Mouse (Mus musculus): ENCODE data around the gene Depdc5. TPM values are rescaled to one million over a fixed set of nuclear protein-coding genes. Genes with fewer than 3 reads are reported as not detected.
"Not testable (repeated sequence)": the region's sequence is repeated elsewhere in the genome, so short reads cannot be mapped to it uniquely, and the experiment has no call there.

Gene Depdc5
- total RNA-seq, 2 experiments from 2014 or later, result 25.8 to 37.3 TPM

DNA sequence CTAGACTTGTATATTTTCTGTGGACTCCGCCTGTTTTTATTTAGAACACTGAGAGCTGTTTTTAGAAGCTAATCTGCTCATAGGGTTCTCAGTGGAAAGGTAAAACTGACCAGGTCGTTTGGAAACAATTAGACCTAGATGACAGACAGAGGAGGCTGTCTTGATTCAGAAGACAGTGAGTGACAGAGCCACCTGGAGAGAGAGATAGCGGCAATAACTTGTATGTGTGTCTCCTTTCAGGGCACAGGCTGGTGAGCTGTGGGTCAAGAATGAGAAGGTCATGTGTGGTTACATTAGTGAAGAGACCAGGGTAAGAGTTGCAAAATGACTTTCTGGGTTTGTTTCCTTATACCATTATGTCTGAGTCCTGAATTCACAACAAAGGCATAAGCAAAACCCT is 23.2 kb downstream of the Depdc5 start:
- ATAC-seq (replicated peaks; ENCODE audit: poor library complexity, severe bottlenecking), result no peak

DNA sequence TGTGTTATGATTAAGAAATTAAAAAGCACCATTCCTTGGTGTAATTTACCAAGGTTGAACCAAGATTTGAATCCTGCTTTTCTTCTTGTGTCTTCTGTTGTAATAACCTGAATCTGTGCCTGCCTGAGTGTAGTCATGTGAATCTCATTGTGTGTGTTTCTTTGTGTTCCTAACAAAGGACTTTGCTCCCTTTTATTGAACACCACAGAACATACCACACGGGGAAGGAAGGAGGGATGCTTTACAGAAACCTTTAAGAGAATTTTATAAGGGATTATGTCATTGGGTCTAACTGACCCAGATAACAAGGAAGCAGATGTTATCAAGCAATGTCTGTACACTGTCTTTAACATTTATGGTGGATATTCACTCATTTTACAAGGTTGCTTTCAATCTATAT is 44.0 kb downstream of the Depdc5 start:
- ATAC-seq (replicated peaks; ENCODE audit: poor library complexity, severe bottlenecking), result no peak

DNA sequence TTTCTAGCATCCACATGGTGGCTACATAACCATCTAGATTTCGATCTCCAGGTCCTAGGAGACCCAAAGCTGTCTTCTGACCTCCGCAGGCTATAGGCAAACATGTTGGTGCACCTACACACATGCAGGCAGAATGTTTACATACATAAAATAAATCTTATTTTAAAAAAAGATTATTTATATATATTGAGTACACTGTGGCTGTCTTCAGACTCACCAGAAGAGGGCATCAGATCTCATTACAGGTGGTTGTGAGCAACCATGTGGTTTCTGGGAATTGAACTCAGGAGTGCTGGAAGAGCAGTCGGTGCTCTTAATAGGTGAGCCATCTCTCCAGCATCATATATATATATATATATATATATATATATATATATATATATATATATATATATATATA is 50.6 kb downstream of the Depdc5 start:
- ATAC-seq (replicated peaks; ENCODE audit: poor library complexity, severe bottlenecking), result no peak

DNA sequence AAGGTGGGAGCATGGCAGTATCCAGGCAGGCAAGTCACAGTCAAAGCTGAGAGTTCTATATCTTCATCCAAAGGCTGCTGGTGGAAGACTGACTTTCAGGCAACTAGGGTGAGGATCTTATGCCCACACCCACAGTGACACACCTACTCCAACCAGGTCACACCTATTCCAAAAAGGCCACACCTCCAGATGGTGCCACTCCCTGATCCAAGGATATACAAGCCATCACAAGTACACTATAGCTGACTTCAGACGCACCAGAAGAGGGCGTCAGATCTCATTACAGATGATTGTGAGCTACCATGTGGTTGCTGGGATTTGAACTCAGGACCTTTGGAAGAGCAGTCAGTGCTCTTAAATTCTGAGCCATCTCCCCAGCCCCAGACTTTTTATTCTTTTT is 55.8 kb downstream of the Depdc5 start:
- ATAC-seq (replicated peaks; ENCODE audit: poor library complexity, severe bottlenecking), result not testable (repeated sequence)

DNA sequence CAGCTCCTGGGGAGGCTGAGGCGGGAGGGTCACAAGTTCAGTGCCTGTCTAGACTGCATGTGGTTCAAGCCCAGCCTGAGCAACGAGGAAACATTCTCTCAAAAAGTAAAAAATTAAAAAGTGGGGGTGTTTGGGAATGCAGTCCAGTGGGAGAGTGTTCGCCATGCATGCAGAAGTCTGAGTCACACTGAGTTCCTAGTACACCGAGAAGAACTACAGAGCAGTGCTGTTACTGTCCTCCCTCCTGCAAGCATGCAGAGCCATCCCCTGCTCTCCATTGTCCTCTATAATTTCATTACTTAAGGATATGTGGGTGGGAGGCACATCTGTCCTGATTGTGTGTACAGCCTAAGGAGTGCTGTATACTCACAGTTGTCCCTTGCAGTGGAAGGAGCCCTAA is 59.4 kb downstream of the Depdc5 start:
- no peak for ATAC-seq (replicated peaks; ENCODE audit: poor library complexity, severe bottlenecking)

DNA sequence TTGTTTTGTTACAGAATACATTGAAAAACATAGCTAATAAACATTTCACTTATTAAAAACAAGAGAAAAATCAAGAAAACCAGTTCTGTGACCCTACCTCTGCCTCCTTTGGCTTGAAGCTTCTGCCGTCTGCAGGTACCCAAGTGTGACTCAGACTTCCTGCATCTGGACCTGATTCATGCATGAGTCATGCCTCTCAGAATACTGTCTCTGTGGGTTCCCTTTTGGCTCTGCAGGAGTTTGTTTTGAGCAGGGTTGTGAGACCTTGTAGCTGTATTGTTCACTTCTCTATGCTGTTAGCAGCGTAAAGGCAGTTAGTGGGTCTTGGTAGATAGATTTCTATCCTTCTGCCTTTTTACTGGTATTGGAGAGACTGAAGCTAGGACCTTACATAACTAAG is 67.3 kb downstream of the Depdc5 start:
- ATAC-seq (replicated peaks; ENCODE audit: poor library complexity, severe bottlenecking), result 0 out of 2 replicates have a peak, but pooled peaks have one; percentile 27

DNA sequence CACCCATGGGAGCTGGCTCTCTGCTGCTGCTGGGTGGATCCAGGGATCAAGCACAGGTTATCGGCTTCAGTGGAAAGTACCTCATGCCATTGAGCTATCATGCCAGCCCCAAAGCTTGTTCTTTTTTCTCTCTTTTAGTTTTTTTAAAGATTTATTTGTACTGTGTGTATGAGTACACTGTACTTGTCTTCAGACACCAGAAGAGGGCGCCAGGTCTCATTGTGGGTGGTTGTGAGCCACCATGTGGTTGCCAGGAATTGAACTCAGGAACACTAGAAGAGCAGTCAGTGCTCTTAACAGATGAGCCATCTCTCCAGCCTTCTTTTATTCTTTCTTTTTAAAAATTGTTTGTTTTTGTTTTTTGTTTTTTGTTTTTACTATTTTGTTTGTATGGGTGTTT is 71.2 kb downstream of the Depdc5 start:
- ATAC-seq (replicated peaks; ENCODE audit: poor library complexity, severe bottlenecking), result no peak; the same call in 1 of the 2 replicates

DNA sequence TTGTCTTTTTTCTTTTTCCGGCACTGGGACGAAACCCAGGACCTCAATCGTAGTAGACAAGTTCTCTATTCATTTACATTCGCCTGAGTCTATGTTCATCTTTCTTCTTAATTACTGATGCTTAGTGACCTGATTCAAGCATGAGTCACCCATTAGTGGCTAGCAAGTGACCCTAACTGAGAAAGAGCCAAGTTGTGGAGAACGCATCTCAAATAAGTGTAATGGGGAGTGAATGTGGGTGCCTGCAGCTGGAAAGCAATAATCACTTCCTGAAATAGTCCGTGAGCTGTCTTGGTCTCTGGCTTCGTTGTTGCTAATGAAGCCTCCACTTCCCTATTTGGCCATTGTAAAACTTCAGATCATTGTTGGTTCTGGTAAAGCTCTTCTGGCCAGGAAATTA is 77.1 kb downstream of the Depdc5 start:
- peak; percentile 83 for ATAC-seq (replicated peaks; ENCODE audit: poor library complexity, severe bottlenecking)

DNA sequence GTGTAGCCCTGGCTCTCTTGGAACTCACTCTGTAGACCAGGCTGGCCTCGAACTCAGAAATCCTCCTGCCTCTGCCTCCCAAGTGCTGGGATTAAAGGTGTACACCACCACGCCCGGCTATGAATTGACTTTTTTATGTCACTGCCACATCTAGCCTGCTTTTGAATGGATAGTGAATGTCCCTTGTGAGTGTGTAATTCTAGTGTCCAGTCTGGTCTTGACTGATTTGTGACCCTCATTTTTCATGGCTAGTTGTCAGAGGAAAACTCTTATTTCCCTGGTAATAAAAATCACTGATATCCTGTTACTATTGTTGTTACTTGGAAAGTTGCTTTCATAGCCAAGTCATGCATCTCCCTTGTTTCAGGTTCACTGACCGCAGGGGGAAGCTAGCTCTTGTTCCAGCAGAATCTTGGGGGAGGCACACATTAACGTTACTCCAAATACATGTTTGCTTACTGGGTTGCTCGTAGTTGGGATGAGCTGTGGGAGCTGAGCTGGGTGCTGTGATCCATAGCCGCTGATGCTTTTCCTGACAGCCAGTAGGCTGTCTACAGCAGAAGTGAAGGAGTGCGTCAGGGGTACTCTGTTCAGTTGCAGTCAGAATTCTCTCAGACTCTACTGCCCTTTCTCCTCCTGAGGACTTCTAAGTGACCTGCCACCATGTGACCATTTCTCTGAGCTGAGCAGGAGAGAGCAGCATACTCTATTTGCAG is 77.9 kb downstream of the Depdc5 start:
- no peak for ATAC-seq (replicated peaks; ENCODE audit: poor library complexity, severe bottlenecking)

DNA sequence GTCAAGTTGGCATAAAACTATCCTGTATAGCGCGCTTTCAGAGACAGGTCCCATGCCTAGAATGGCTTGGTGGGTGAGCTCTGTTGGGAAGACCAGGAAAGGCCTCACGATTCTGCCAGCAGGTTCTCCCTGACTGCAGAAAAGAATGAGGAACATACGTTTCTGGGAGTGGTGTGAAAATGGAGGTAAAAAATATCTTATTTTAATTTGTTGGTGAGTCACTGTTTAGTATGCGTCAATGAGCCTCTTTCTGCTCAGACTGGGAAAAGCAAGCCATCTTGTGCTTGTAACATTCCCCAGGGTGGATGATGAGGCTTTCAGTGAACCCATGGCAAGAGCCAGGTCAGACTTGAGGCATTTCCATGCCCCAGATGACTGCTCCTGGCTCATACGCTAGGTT is 86.6 kb downstream of the Depdc5 start:
- ATAC-seq (replicated peaks; ENCODE audit: poor library complexity, severe bottlenecking), result no peak

DNA sequence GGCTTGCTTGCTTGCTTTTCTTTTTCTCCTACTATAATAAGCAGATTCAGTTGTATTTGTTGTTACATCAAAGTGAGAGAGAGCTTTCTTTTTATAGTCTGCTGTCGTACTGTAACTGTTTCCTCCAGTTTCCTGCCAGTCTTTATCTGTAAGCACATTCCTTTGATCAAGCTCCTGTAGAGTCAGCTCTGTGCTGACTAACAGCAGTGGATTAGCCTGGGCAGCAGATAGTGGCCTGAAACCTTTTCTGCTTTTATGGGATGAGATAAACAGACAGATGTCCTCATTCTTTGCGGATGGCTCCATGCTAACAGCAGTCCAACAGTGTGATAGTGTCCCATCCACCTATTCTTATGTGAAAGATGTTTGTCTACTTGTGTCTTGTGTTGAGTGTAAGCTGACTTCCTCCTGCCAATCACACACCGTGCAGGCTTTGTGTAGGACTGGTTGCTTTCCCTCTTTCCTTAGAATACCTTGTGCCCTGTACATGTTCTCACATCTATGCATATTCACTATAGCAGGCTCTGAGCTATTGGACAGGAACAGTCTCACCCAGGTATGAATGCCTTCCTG is 87.3 kb downstream of the Depdc5 start:
- ATAC-seq (replicated peaks; ENCODE audit: poor library complexity, severe bottlenecking), result no peak

DNA sequence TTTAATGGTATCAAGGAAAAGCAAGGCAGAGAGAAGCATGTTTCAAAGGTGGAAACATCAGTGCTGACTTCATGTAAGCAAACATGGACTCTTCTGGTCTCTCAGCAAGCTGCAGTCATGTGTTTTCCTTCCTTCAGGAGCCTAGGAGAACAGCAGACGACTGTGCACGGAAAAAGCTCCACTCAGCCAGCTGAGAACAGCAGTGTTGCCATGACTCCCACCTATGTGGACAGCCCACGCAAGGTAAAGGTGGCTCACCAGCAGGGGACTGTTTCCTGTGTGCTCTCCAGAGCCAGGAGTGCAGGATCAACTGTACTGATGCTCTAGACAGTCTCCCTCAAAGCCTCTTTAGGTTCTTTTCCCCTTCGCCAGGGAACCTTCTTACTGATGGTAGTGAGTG is 92.2 kb downstream of the Depdc5 start:
- no peak for ATAC-seq (replicated peaks; ENCODE audit: poor library complexity, severe bottlenecking)

DNA sequence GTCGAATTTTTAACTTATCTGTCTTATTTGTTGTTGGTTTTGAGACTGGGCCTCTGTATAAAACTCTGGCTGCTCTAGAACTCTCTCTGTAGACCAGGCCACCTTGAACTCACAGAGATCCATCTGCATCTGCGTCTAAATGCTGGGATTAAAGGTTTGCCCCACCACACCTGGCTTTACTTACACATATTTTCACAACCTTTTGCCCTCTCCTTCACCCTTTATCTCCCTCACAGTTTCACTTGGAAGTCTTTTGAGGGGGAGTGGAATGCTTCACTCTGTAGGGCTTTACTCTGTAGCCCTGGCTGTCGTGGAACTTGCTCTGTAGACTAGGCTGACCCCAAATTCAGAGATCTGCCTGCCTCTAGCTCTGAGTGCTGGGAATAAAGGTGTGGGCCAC is 98.1 kb downstream of the Depdc5 start:
- ATAC-seq (replicated peaks; ENCODE audit: poor library complexity, severe bottlenecking), result no peak

DNA sequence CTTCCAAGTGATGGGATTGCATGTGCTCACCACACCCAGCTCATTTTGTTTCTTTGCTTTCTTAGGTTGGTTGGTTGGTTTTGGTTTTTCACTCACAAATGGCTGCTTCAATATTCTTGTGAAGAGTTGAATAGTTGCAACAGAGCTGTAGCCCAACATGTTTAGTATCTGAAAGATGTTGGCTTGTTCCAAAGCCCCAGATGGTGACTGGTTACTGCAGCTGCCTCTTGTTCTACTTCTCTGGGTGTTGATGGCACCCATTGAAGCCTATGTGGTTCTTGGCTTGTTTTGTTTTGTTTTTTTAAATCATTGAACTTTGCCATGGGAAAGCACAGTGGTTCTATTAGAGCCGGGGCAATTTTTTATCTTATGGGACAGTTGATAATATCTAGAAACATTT is 99.1 kb downstream of the Depdc5 start:
- ATAC-seq (replicated peaks; ENCODE audit: poor library complexity, severe bottlenecking), result no peak

DNA sequence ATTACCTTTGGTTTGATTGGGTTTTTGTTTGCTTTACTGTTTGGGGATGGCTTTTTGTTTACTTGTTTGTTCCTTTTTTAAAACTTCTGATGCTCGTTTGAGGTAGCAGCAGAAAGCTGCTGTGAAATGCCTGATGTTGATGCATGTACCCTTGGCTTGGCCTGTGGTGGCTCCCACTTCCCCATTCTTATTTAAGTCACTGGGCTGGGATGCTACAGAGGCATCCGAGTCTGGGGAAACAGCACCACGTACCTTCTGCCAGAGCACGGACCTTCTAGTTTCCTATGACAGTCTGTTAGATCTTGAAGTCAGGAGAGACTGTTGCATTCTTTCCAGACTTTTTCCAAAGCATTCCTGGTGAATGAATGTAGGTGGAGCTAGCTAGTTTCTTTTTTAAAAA is 113.0 kb downstream of the Depdc5 start:
- ATAC-seq (replicated peaks; ENCODE audit: poor library complexity, severe bottlenecking), result peak; percentile 79

DNA sequence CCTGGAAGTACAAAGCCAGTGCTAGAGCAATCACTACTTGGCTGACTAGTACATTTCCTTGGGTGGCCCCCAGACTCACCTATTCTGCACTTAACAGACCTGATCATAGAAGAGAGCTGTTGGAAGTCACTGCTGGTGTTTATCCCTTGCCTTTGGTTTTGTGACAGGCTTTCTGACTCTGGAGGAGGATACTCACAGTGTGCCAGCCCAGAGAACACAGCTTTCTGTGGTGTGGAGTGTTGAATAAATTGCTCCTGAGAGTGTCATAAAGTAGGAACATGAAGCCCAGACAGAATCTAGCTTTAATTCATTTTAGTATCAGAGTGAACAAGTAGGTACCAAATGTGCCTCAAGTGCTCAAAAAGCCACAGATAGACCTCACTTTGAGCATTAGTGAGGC is 113.7 kb downstream of the Depdc5 start:
- no peak for ATAC-seq (replicated peaks; ENCODE audit: poor library complexity, severe bottlenecking)

DNA sequence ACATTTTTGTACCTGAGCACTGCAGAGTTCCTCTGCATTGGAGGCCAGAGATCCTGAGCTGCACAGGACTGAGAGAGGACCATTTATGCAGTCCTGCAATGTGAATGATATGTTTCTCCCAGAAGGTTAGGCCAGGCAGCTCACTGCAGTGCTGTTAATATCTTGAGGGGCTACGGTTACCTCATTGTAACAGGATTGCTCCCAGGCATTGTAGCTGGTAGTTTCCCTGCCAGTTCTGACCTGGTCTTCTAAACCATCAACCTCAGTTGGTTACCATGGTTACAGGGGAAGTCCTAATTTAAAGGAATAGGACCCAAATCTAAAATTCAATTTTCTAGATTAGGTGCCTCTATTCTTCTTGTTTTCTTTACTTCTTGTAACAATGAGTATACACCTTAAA is 121.9 kb downstream of the Depdc5 start:
- no peak for ATAC-seq (replicated peaks; ENCODE audit: poor library complexity, severe bottlenecking)

DNA sequence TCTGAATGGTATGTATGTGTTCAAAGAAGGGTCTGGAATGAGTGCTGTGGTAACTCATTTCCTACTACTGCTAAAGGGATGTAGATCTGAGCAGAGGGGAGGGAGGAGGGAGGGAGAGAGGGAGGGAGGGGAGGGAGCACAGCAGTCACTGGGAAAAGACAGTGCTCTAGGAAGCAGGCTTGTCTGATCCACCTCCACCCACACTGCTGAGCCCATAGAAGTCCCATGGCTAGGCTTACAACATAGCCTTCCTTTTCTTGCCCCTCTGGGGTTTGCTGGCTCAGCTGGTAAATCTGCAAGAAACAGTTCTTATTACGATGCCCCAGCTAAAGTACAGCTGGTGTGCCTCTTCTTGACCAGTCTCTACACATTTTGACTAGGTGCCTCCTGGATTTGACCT is 124.4 kb downstream of the Depdc5 start:
- no peak for ATAC-seq (replicated peaks; ENCODE audit: poor library complexity, severe bottlenecking)

DNA sequence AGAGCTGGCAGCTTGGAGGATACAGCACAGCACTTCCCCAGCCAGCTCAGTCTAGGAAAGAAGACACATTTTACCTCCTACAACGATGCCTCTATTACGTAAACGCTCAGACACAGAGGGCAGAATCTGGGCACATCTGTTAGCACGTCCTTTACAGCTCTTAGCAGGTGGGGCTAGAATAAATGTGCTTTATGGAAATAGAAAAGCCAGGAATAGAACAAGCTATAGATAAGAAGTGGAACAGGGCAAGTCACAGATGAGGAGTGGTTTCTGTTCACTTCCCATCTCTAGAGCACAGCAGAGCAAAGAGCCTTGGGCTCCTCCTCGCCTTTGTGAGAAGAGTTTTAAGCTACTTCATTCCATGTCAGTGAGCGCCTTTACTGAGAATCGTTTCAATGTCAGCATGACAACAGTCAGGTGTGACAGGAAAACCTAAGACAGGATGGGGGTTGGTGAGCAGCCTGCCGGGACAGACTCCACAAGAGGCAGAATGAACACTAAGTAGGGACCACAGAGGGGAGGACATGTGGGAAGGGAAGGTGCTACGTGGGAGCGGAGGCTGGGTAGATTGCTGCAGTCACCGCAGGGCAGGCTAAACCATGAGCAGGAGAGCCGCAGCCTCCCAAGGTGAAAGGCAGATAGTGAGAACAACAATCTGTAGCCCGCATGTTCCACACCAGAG is 126.6 kb downstream of the Depdc5 start:
- no peak for ATAC-seq (replicated peaks; ENCODE audit: poor library complexity, severe bottlenecking)

DNA sequence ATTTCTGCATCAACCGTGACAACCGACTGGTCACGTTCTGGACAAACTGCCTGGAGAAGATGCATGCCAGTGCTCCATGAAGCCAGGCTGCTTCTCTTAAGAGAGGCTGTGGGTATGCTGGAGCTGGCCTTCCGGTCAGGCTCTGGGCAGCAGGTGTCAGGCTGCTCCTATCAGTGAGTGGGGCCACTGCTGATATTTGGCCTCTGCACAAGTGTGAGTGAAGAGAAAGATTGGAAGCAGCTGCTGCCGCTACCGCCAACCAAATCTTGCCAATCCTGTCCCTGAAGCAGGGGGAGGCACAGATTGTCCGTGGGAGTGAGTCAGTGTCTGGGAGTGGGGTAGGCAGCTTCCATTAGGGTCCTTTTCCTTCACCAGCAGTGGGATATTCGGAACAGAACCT is 127.7 kb downstream of the Depdc5 start:
- no peak for ATAC-seq (replicated peaks; ENCODE audit: poor library complexity, severe bottlenecking)

DNA sequence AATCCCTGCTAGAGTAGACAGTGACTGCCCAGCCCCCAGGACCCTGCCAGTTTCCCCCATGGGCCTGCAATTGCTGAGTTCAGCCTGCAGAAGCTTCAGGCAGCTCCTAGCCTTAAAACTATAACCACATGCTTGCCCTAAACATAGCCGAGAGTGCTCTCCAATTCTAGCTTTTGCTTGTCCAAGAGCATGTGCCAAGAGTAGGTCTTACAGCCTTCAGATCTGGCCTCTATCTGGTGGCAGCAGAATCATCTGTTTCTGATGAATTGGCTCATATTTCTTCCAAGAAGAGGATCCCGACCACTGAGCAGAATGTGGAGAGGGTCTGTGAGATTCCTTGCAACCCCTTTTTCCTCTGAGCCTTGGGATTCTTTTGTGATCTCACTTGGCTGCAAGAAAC is 131.0 kb downstream of the Depdc5 start:
- no peak for ATAC-seq (replicated peaks; ENCODE audit: poor library complexity, severe bottlenecking)

DNA sequence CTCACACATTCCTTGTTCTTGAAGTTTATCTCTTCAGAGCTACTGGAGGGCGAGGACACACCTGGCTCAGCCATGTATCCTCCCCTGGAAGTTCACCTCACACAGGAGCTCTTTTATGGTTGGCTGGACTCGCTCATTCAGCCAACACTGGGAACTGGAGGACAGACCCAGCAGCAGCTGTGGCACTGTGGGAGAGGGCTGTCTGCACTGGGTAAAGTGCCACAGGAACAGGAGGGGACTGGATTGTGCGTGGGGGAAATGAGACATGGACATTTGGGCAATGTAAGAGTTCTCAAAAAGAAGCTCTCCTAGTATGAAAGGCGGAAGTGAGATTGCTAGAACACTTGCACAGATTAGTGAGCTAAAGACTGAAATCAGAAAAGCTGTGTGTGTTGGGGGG is 132.3 kb downstream of the Depdc5 start:
- ATAC-seq (replicated peaks; ENCODE audit: poor library complexity, severe bottlenecking), result peak; percentile 18; the same call in 1 of the 2 replicates

All from granulocyte monocyte progenitor cell, adult 5-6 weeks (primary cell).